Mouse (Mus musculus): ENCODE results near the gene Dapk2.
A peak's percentile ranks its signal among the peaks of the same experiment; 100 is the strongest.

Dapk2 gene

DNA sequence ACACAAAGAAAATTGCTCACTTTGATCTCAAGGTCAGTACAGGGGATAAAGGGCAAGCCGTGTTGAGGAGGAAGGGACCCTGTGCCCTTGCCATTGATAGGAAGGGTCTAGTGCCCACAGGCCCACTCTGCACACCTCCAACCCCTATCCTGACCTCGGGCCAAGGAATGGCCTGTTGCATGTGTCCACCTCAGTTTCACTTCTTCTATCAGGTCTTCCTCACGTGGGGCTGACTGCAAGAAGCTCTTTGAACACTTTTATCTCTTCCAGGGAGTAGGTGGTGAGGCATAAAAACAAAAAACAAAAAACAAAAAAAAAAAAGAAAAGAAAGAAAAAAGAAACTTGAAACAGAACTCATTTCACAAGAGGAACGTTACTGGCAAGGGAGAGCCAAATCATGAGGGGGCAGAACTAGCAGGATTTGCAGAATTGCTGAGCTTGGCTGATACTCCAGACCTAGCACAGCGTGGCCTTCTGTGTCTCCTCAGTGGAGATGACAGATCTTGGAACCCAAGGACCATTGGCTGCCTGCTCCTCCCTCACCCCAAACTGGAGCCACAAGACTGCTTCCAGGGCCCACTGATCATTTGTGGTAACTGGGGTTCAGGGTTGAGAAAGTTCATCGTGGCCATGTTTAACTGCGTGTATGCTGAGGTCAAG lies 73.9 kb downstream of the Dapk2 start:
- no peak for DNase-seq (ENCODE audit: low spot score)

DNA sequence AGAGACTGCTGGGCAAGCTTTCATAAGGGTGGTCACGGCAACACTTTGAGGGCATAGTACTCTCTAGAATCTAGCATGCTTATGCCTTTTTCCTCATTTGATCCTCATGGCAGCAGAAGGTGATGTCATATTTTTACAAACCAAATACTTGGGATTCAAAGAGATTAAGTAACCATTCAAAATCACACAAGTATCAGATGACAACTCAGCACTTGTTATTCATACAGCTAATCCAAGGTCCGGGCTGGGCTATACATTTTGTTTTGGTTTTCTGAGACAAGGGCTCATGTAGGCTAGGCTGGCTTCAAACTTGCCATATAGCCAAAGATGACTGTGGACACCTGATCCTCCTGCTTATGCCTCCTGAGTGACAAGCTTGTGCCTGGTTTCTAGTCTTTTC lies 78.6 kb downstream of the Dapk2 start:
- no peak for DNase-seq (ENCODE audit: low spot score)

DNA sequence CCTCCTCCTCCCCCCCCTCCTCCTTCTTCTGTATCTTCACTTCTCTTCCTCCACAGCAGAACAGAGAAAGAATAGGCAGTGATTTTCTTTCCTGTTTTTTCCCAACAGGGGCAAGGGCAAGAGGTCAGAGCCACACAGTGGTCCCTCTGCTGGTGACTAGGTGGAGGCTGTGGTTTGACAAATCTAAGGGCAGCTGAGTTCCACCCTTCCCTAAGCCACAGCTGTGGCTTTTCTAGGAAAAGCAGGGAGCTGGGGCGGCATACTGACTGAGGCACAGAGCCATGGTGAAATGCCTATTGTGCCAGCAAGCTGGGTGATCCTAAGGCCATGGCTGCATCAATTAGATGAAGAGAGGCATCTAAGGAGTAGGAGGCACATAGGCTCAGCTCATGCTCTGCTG lies 79.7 kb downstream of the Dapk2 start:
- peak; percentile 18 for DNase-seq (ENCODE audit: low spot score)

DNA sequence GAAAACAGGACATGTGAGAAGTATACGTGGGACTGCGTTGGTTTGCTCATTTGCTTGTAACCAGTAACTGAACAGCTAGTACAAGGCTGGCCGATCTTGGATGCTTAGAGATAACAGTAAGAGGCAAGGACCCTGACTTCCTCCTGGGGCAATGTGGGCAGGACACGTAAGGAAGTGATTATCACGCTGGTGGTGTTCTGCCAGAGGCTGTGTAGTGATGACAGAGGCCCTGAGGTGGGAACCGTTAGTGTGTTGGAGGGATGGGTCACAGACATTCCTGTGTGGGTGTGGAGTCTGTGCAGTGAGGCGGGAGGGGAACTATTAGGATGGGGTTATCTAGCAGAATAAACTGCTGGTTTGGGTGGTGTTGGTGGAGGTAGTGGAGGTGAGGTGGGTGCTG lies 81.2 kb downstream of the Dapk2 start:
- no peak for DNase-seq (ENCODE audit: low spot score)

DNA sequence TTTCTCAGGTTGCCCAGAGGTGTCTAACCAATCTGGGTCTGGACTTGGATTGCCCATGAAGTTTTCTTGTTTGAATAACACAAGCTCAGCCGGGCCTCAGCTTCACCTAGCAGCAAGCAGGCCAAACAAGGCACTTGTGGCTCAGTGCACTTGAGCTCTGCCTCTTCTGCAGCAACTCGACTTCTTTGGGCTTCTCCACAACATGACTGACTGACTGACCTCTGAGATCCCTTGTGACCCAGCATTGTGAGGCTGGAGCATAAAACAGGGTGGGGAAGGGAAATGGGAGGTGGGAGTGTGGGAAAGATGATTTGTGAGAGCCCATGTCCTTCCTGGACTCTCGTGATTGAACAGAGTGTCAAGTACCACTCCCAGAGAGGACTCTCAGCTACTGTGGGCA lies 81.7 kb downstream of the Dapk2 start:
- DNase-seq (ENCODE audit: low spot score) = no peak

DNA sequence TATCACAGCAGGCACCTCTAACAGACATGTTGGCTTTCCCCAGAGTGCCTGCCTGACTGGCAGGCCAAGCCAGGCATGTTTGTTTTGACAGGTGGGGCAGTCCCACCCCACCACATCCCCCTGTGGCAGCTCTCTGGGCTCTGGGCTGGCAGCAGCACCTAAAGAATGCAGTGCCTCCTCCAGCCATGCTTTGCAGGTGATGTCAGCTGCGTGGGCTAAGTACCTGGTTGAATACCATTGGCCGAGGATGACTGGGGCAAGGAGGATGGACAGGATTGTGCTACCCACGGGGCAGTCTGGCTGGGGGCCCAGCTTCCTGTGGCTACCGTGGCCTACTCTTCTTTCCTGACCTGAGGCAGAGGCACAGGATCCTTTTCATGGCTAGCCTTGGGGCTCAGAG lies 82.5 kb downstream of the Dapk2 start:
- no peak for DNase-seq (ENCODE audit: low spot score)

DNA sequence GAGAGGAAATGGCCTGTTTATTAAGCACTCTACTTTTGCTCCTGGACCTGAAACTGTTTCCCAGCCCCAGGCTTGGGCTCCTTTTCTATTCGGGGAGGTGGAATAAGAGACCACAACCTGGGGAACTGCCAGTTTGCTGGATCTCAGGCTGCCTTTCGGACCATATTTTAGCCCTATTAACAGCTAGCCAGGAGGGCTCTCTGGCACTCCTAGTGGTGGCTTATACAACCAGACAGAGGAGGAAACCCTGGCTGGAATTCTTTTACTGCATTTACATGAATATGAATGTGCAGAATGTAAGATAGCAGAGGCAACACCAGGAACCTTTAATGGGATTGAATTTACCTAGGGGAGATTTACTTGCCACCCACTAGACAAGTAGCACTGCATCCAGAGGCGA lies 83.0 kb downstream of the Dapk2 start:
- peak; percentile 51 for DNase-seq (ENCODE audit: low spot score)

DNA sequence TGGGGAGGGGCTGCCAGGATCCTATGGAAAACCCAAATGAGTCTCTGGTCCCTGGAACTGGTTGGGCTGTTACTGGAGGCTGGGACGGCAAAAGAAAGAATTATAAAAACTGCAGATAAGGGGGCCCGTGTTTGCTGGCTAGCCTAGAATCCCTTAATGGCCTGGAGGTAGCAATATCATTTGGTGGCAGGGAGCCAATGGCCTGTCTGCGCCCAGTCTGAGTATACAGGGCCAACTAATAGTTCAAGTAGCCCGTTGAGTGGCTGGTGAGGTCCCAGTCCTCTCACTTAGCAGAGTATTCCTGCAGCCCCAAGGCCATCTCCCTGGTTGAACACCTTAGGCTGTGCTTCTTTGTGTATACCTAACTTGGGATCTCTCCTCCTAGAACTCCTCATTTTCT lies 83.7 kb downstream of the Dapk2 start:
- no peak for DNase-seq (ENCODE audit: low spot score)

DNA sequence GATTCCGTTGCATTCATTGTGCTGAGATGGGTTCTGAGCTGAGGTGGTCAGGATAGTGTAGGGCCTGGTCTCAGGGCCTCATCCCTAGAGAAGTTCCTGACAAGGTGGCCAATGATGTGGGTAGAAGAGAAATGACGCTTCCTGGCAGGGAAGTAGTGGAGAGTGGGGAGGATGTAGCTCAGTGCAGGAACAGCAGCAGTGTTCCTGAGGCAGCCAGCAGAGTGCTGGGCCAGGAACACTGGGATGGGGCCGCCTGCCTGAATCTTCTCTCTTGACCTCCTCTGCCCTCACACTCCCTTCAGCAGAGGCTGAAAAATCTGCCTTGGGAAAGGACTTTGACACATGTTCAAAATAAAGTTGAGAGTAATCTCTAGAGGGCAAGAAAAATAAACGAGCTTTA lies 85.2 kb downstream of the Dapk2 start:
- no peak for DNase-seq (ENCODE audit: low spot score)

DNA sequence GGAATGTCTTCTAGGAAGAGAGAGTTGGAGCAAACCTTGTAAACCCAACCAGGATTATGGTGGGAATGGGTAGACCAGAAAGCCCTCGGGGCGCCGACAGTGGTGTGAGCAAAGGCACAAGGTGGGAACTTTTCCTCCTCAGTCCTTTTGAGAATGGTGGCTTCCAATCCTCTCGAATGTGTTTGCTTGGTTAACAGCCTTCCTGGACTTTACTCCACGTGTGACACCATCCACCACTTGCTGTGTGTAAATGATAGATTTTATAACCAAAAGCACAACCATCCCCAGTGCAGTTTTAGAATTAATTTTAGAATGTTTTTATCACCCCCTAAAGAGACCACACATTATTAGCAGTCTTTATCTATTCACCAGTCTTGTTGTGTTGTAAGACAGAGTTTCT lies 86.1 kb downstream of the Dapk2 start:
- no peak for DNase-seq (ENCODE audit: low spot score)

DNA sequence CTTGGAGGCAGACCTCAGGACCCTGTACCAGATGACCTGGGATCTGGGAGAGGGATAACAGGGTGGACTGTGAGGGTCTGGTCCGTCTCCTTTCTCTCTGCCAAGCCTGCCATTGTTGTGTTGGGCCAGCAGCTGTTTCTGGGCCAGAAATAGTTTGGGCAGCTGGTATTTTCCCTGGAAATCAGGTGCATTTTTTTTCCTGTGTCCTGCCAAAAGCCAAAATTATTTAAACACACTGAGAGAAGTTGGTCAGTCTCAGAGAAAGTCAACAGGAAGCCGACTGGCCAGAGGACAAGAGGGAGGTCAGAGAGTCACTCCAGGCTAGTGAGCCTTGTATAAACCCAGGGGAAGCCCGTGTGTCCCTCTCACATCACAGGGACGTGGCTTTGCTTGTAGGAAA lies 87.7 kb downstream of the Dapk2 start:
- DNase-seq (ENCODE audit: low spot score) = no peak

DNA sequence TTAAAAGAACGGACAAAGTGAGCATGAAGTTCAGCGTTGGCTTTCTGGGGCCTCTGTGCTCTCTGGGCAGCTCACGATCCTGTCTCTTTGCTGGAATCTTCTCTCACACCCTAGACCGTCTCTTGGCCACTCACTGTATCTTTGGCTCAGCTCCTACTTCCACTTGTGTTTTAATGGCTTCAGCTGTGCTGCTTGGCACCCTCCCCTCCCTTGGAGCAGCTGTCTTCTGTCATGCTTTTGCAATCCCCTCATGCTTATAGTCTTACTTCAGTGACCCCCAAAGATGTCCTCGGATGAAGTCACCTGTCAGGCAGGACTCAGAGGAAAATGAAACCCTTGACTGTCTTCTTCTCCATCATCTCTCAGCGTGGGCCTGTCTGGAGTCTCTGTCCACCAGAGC lies 91.3 kb downstream of the Dapk2 start:
- no peak for DNase-seq (ENCODE audit: low spot score)

DNA sequence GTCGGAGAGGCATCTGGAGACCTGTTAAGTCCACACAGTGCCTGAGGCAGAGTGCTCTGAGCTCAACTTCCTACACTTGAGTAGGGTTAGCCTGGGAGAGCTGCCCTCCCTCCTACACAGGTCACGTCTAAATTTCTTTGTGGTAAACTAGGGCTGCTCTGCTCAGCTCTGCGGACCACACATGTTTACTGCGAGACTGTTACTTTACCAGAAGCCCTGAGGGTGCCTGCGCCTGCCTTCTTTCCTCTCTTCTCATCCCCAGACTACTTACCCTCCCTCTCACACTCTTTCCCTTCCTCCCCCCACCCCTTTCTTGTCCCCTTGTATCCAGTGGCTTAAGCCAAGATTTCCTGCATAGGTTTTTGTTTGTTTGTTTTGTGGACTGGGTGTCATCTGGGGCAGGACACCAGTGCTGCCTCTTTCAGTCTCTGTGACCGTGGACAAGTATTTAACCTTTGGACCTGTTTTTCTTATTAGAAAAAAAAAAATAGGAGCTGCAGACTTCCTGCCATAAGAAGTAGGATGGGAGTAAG lies 93.2 kb downstream of the Dapk2 start:
- DNase-seq (ENCODE audit: low spot score) = peak; percentile 53

DNA sequence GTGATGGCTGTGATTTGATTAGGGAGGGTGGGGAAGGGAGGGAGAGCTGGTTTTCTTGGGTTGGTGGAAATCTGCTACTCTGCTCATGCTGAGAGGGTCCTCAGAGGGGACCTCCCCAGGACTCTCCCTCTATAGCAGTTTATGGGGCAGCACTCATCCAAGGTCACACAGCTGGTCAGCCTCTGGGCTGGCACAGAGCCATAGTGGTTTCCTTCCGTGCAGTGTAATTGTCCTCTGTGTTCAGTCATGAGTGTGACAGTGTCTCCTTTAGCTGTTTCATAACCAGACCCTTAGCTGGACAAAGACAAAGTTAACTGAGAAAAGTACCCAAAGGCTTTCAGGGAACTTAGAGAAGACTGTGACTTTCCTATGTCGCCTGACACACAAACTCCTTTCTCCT lies 103.7 kb downstream of the Dapk2 start:
- no peak for DNase-seq (ENCODE audit: low spot score)

DNA sequence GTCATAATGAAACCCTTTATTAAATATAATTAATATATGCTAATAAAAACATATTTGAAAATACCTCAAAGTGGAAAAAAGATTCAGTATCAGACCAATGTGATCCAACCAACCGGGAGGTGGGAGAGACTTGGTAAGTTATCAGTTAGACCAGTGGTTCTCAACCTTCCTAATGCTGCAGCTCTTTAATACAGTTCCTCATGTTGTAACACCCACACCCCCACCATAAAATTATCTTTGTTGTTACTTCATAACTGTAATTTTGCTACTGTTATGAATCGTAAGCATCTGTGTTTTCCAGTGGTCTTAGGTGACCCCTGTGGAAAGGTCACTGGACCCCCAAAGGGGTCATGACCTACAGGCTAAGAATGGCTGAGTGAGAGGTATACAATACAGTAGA lies 105.7 kb downstream of the Dapk2 start:
- no peak for DNase-seq (ENCODE audit: low spot score)

DNA sequence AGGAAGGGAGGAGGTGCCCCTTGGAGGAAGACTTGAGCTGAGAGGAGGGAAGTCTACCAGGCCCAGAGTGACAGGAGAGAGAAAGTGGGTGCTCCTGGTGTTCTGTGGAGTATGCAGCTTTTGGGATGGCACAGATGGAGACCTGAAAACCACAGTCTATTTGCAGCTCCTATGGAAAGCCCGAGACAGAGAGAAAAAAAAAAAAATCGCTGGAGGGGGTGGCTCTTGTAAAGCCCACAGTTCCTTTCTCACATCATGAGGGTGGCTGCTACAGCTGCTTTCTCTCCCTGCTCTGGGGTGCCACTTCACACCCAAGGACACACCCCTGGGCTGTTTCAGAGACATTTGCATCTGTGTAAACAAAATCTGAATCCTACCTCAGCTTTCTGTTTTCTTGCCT lies 107.6 kb downstream of the Dapk2 start:
- no peak for DNase-seq (ENCODE audit: low spot score)

DNA sequence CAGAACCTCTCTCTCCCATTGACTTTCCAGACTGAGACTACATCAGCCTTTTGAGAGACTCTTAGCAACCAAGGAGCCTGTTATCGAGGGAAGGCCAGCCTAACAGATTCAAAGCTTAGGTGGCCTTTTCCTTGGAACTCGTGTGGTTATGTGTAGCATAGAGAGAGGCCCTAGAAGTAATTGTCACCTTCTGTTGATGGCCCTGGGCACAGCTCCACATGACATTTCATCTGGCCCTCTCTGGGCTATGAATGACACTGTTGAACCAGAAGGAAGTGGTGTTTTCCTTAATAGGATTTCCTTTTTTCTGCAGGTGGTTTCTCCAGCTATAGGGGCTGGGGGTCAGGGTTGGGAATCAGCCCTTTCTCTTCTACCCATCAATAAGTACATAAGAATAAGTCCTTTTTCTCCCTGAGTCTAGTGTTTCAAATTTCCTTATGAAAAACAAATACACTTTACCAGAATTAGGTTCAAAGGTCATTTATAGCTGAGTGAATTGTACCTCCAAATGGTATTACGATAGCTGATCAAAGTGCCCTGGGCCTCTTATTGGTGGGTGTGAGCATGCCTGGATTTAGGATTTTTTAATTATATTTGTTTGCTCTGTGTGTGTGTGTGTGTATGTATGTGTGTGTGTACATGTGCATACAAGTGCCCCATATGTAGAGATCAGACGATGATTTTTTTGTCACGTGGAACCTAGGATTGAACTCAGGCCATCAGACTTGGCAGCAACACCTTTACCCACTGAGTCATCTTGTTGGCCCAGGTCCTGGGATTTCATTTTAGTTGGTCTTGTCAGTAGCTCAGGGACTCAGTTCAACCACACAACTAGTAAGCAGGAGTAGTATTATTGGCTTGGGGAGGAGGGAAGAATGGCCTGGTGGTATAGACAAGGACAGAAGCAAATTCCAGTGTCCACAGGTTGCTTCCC lies 108.5 kb downstream of the Dapk2 start:
- DNase-seq (ENCODE audit: low spot score) = no peak

DNA sequence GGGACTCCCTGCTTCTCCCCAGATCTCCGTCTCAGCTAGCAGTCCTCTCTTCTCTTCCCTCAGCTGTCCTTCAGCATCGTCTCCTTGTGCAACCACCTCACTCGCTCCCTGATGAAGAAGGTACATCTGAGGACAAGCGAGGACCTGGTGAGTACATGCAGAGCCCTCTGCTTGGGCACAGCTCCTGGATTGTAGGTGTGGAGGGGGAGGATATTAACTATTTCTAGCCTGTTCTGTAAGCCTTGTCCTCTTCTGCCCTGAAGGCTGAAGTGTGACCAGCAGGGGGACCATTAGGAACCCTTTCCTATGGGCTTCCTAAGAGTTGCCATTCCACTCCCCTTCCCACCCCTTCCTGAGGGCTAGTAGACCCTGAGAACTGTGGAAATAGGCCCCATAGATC lies 110.8 kb downstream of the Dapk2 start:
- no peak for DNase-seq (ENCODE audit: low spot score)

DNA sequence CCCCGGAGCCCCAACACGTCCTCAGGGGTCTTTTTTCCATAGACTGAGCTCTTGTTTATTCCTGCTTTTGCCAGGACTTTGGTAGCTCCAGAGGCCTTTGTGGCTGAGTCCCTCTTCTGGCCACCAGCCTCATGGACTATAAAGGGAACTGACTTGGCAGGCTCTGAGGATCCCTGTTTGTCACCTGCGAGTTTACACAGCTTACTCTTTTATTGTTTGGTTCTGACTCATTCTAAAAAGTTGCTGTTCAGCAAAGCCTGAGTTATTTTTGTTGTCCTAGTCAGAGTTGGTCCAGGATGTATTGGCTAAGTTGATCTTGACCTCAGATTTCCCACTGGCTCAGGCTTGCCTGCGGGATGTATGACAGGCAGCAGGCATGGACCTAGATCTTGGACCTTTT lies 112.0 kb downstream of the Dapk2 start:
- no peak for DNase-seq (ENCODE audit: low spot score)

DNA sequence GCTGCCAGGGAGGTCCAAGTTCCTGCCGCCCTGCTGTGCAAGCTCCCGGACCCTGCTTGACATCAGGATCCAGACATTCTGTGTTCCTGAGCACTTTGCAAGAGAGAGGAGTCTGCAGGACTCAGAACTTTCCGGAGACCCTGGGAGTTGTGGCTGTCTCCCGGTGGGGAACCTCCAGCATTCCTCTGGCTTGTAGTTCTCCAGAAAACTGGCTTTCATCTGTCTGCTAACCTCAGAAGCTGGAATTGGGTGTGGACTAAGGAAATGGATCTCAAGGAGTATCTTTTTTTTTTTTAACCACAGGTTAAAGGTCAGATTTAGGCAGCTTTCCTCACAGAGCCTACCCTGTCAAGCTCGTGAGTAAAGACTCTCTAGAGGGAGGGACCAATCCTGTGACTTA lies 113.7 kb downstream of the Dapk2 start:
- DNase-seq (ENCODE audit: low spot score) = peak; percentile 35

DNA sequence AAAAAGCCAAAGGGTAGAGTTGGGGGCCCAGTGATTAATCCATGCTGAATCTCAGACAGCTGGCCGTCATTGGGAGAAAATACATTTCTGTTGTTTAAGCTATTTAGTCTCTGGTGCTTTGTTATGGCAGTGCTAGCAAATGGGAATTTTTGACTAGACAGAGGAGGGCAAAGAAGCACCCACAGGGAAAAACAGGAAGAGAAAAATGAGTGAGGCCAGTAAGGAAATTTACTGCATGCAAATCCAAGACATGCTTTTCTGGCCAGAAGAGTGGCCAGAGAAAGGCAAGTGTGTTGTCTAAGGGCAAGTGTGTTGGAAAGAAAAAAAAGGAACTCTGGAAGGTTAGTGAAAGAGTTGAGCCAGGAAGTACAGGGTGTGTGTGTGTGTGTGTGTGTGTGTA lies 115.6 kb downstream of the Dapk2 start:
- DNase-seq (ENCODE audit: low spot score) = no peak

DNA sequence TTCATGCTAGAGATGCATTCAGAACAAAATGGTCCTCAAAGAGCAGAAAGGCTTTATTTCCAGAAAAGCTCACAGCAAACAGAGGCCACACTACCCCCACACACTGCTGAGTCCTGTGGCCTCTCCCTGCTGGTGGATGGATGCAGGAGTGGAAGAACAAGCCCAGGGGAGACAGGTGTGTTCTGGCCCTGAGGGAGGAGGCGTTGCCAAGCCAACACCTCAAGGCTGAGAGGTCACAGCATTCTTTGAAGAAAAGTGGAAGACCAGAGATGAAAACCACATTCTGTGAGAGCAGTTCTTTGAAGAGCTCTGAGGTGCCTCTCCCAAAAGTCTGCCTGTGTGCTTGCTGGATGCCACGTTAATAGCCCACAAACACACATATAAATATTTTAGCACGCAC lies 116.6 kb downstream of the Dapk2 start:
- DNase-seq (ENCODE audit: low spot score) = no peak

DNA sequence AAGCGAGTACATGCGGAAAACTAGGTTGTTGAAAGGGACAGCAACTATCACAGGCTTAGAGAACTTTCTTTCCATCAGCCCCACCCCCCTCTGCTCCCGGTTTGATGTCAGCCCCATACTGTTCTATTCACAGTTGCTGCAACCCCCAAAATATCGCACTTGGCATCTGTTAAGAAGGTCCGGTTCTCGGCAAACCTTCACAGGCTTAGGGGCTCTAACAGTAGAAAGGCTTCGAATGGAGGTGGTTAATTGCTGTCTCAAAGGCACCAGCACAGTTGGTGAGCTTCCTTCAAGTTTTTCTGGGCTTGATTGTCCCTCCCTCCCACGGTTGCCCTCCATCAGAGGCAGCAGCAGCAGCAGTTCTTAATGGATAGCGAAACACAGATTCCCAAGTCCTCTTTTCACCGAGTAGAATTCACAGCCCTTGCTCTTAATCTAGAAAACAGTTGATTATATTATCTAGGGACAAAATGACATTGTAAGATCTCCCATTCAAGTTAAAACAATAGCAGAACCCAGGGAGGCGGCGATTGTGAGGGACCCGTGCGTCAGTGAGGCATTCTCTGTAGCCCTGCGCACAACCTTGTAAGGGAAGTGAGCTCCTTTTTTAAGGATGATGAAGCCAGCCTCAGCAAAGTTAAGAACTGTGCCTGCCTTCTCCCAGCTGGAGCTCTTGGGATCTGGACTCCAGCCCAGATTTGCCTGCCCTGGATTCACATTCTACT lies 117.4 kb downstream of the Dapk2 start:
- DNase-seq (ENCODE audit: low spot score) = peak; percentile 47

Measured in embryo, embryonic 10 days (tissue).